Mouse (Mus musculus): ENCODE measurements at regions not wholly inside any gene's neighbourhood (a gene's known extent, or its start where the extent isn't known, plus 50 kb on each side); places are given as distances from the start of the nearest gene placed in this dataset.

DNA sequence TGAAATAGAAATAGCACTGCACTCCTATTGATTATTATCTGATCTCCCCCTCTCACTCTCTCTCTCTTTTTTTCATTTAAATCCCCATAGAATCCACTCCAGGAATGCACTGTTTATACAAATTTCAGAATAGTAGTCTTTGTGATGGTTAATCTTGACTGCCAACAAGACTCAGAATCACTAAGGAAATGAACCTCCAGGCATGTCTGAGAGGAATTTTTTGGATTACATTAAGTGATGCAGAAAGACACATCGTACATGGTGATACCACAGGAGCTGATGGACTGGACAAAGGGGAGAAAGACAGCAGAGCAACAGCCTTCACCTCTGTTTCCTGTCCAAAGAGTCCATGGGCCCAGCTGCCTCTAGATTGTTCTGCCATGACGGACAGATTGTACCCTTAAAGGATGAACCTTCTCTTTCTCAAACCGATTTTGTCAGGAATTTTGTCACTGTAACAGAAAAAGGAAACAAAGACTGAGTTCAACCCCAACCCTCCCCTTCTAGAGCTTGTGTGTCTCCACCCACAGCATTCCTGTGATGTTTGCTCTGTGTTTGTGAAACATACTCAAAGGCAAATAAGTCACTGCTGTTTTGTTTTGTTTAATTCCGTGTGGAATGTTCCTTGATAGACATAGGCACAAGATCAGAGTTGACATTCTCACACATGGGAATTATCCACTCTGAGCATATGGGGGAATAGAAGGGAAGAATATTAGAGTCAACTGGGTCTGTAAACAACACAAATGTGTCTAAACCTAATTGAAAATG is 59.1 kb upstream of the Gm34302 start:
- no peak for DNase-seq

GRCm38 (mm10) chr3:63538881-63539280 is 55.2 kb upstream of the Gm34302 start:
- no peak for DNase-seq

- DNase-seq: no peak
These were observed 50.5 kb upstream of the Gm34302 start for GRCm38 (mm10) chr3:63534141-63534540.

Data from kidney, postnatal 36 days (tissue).